Mouse (Mus musculus) hindlimb bud, embryonic 11.5 days (tissue): Measurements from ENCODE around the gene Kcnj13.
A peak's percentile ranks its signal among the peaks of the same experiment; 100 is the strongest.

Source experiments
- DNase-seq: peaks from one replicate; pipeline ENCODE4 v3.0.0-alpha.2; 2012; ENCODE audit warnings: low read depth, low spot score; ENCODE audit errors: extremely low spot score

The Kcnj13 gene

GRCm38 (mm10) chr1:87394594-87394993 is at the start of gene Kcnj13:
Gene Kcnj13, minus strand, starts transcription at chr1:87394729.
- DNase-seq, result peak; percentile 6

- no peak for DNase-seq
Observed at GRCm38 (mm10) chr1:87436583-87436982, 42.1 kb upstream of the Kcnj13 start.

GRCm38 (mm10) chr1:87435125-87435524 is 40.6 kb upstream of the Kcnj13 start:
- DNase-seq, result no peak

GRCm38 (mm10) chr1:87418733-87419132 is 24.2 kb upstream of the Kcnj13 start:
- DNase-seq, result peak; percentile 44

GRCm38 (mm10) chr1:87409380-87409779 is 14.9 kb upstream of the Kcnj13 start:
- DNase-seq, result no peak

GRCm38 (mm10) chr1:87406012-87406411 is 11.5 kb upstream of the Kcnj13 start:
- DNase-seq, result no peak

GRCm38 (mm10) chr1:87404710-87405109 is 10.2 kb upstream of the Kcnj13 start:
- DNase-seq, result no peak

- no peak for DNase-seq
Observed at GRCm38 (mm10) chr1:87396923-87397586, 2.5 kb upstream of the Kcnj13 start.

- DNase-seq, result no peak
Observed at GRCm38 (mm10) chr1:87393444-87394195, 909 bp downstream of the Kcnj13 start.

GRCm38 (mm10) chr1:87386436-87387092 is 8.0 kb downstream of the Kcnj13 start:
- no peak for DNase-seq

GRCm38 (mm10) chr1:87381152-87381551 is 13.4 kb downstream of the Kcnj13 start:
- DNase-seq, result no peak

- DNase-seq, result no peak
Observed at GRCm38 (mm10) chr1:87379919-87380318, 14.6 kb downstream of the Kcnj13 start.

GRCm38 (mm10) chr1:87378024-87378560 is 16.4 kb downstream of the Kcnj13 start:
- DNase-seq, result no peak

GRCm38 (mm10) chr1:87360276-87360675 is 34.3 kb downstream of the Kcnj13 start:
- no peak for DNase-seq

GRCm38 (mm10) chr1:87350576-87350975 is 44.0 kb downstream of the Kcnj13 start:
- DNase-seq, result no peak
